Mouse (Mus musculus): ENCODE measurements around the gene Slc44a4. TPM values are rescaled to one million over a fixed set of nuclear protein-coding genes. Genes with fewer than 3 reads are reported as not detected.
"Not testable (repeated sequence)": the region's sequence is repeated elsewhere in the genome, so short reads cannot be mapped to it uniquely, and the experiment has no call there.

Gene Slc44a4
- polyA plus RNA-seq, 1 experiment from 2014 or later, result 0.44 TPM

DNA sequence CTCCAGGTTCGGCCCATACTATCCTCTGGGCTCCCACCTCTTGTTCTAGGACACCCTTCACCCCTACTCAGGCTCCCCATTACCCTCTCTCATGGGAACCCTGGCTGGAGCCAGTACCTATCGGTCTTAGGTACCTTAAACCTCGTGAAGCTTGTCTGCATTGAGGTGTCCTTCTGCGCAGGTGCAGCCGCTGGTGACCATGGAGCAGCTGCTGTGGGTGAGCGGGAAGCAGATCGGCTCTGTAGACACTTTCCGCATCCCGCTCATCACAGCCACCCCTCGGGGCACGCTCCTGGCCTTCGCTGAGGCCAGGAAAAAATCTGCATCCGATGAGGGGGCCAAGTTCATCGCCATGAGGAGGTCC, 17.5 kb downstream of the Slc44a4 start:
- H3K27ac ChIP-seq (replicated peaks), result peak overlapping the region; percentile 85
- H3K36me3 ChIP-seq (replicated peaks), result peaks cover 12% of the 10 kb centered on the region; the same call in 1 of the 2 replicates
- DNase-seq (ENCODE audit: low spot score), result peak; percentile 36
- H3K4me1 ChIP-seq, result peaks cover 37% of the 10 kb centered on the region
- 0 out of 2 replicates have a peak, but pooled peaks cover 4% of the 10 kb centered on the region for H3K27me3 ChIP-seq (replicated peaks; ENCODE audit: low read depth, poor library complexity, severe bottlenecking)
- peak overlapping the region; percentile 82 for H3K4me3 ChIP-seq
- H3K9me3 ChIP-seq, result no peaks in the 10 kb centered on the region
- WGBS, result 15% methylated on average over 14 of the region's 14 CpGs

DNA sequence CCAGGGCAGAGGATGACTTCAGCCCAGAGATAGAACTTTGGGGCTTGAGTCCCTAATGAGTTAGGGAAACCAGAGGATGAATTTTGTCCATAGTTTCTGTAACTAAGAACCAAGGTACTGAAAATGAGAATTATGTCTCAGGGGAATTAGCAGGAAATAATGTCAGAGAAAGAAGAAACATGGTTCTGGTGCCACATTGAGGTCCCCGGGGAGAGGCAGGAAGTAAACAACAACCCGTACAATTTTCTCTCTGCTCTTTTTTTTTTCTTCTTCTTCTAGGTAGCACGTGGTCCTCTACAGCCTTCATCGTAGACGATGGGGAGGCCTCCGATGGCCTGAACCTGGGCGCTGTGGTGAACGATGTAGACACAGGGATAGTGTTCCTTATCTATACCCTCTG, 18.0 kb downstream of the Slc44a4 start:
- 92% methylated on average over 8 of the region's 8 CpGs for WGBS
- no peaks in the 10 kb centered on the region for H3K9me3 ChIP-seq
- H3K36me3 ChIP-seq (replicated peaks), result peaks cover 12% of the 10 kb centered on the region; the same call in 1 of the 2 replicates
- H3K27me3 ChIP-seq (replicated peaks; ENCODE audit: low read depth, poor library complexity, severe bottlenecking), result 0 out of 2 replicates have a peak, but pooled peaks cover 4% of the 10 kb centered on the region
- no peak overlapping the region for H3K27ac ChIP-seq (replicated peaks)
- peak overlapping the region; percentile 82 for H3K4me3 ChIP-seq
- no peak for DNase-seq (ENCODE audit: low spot score)
- peaks cover 37% of the 10 kb centered on the region for H3K4me1 ChIP-seq

DNA sequence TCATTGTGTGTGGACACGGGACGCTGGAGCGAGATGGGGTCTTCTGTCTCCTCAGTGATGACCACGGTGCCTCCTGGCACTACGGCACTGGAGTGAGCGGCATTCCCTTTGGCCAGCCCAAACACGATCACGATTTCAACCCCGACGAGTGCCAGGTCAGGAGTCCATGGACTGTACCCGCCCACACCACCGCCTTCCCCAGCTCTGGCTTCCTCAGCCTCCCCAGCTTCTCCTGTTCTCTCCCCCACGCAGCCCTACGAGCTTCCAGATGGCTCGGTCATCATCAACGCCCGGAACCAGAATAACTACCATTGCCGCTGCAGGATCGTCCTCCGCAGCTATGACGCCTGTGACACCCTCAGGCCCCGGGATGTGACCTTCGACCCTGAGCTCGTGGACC, 19.8 kb downstream of the Slc44a4 start:
- H3K36me3 ChIP-seq (replicated peaks), result peaks cover 12% of the 10 kb centered on the region; the same call in 1 of the 2 replicates
- H3K27me3 ChIP-seq (replicated peaks; ENCODE audit: low read depth, poor library complexity, severe bottlenecking), result 0 out of 2 replicates have a peak, but pooled peaks cover 4% of the 10 kb centered on the region
- peak; percentile 22 for DNase-seq (ENCODE audit: low spot score)
- no peaks in the 10 kb centered on the region for H3K9me3 ChIP-seq
- H3K4me3 ChIP-seq, result peak overlapping the region; percentile 29; the same call in 1 of the 2 replicates
- H3K4me1 ChIP-seq, result peaks cover 37% of the 10 kb centered on the region
- 50% methylated on average over 24 of the region's 24 CpGs for WGBS
- H3K27ac ChIP-seq (replicated peaks), result peak overlapping the region; percentile 63; the same call in 1 of the 2 replicates

DNA sequence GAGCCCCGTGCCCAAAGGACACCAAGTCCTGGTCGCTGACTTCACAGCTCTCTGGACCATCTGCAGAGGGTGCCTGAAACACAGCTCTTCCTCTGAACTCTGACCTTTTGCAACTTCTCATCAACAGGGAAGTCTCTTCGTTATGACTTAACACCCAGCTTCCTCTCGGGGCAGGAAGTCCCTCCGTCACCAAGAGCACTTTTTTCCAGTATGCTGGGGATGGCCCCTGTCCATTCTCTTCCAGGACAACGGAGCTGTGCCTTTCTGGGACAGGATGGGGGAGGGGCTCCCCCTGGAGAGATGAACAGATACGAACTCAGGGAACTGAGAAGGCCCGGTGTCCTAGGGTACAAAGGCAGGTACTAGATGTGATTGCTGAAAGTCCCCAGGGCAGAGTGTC, 20.6 kb downstream of the Slc44a4 start:
- 35% methylated on average over 8 of the region's 8 CpGs for WGBS
- Histone ChIP-seq H3K36me3 (replicated peaks) (peaks cover 12% of the 10 kb centered on the region; the same call in 1 of the 2 replicates), H3K27ac (replicated peaks) (peak overlapping the region; percentile 63), H3K4me1 (peaks cover 37% of the 10 kb centered on the region), H3K27me3 (replicated peaks; ENCODE audit: low read depth, poor library complexity, severe bottlenecking) (0 out of 2 replicates have a peak, but pooled peaks cover 4% of the 10 kb centered on the region), H3K9me3 (no peaks in the 10 kb centered on the region), H3K4me3 (peak overlapping the region; percentile 29; the same call in 1 of the 2 replicates)
- DNase-seq (ENCODE audit: low spot score), result no peak

DNA sequence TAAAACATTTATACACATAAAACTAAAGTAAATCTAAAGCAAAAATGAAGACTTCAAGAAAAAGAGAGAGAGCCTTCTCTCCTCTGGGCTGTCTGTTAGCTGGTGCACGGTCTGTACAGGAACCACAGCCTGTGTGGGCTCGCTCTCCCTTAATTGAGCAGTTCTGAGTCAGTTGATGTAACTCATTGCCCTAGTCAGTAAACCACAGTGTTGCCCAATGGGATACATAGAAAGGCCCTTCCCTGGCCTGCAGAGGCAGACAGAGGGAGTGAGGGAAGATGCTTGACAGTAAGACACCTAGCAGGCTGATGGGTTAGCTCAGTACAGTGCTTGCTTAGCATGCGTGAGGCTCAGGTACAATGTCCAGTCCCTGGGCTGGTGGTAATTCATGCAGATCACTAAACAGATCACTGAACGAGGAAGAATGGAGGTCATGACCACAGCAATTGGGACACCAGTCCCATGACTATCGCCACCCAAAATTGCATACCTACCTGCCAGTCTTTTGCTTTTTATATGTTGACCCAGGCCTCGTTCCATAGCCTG, 23.8 kb downstream of the Slc44a4 start:
- DNase-seq (ENCODE audit: low spot score), result no peak
- Histone ChIP-seq H3K4me3 (no peak overlapping the region), H3K27ac (replicated peaks) (no peak overlapping the region), H3K4me1 (peaks cover 30% of the 10 kb centered on the region), H3K36me3 (replicated peaks) (peaks cover 6% of the 10 kb centered on the region; the same call in 1 of the 2 replicates), H3K27me3 (replicated peaks; ENCODE audit: low read depth, poor library complexity, severe bottlenecking) (no peaks in the 10 kb centered on the region), H3K9me3 (no peaks in the 10 kb centered on the region)
- 88% methylated on average over 6 of the region's 6 CpGs for WGBS

DNA sequence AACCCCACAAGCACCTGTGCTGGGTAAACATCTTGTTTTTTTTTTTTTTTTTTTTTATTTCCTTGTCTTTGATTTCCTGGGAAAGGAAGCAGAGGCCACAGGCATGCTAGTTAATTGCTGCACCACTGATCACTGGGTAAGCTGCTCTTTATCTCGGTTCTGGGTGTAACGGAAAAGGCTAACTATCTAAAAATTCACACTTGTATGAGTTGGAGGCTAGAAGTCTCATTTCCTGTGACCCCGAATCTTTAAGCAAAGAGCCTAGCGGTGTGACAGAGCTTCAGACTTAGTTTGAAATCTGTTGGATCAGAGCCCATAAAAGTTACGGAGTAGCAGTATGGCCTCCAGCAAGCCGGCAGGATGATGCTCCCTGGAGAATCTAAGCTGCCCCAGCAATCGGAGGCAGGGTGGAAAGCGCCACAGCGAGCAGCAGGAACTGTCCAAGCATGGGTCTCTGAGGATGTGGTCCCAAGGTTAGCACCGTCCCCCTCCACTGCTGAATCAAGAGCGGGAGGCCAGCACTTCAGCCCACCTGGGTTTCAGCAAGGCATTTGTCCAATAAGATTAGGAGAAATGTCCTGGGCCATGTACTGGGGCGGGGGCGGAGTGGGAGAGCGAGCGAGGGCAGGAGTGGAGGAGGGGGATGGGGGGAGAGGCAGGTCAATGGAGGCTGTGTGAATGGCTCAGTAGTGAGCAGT, 27.2 kb downstream of the Slc44a4 start:
- Histone ChIP-seq H3K27me3 (replicated peaks; ENCODE audit: low read depth, poor library complexity, severe bottlenecking) (no peaks in the 10 kb centered on the region), H3K4me3 (peak overlapping the region; percentile 52), H3K4me1 (peaks cover 8% of the 10 kb centered on the region), H3K27ac (replicated peaks) (peak overlapping the region; percentile 80), H3K9me3 (no peaks in the 10 kb centered on the region), H3K36me3 (replicated peaks) (no peaks in the 10 kb centered on the region)
- 8% methylated on average over 15 of the region's 15 CpGs for WGBS
- peak; percentile 72 for DNase-seq (ENCODE audit: low spot score)

DNA sequence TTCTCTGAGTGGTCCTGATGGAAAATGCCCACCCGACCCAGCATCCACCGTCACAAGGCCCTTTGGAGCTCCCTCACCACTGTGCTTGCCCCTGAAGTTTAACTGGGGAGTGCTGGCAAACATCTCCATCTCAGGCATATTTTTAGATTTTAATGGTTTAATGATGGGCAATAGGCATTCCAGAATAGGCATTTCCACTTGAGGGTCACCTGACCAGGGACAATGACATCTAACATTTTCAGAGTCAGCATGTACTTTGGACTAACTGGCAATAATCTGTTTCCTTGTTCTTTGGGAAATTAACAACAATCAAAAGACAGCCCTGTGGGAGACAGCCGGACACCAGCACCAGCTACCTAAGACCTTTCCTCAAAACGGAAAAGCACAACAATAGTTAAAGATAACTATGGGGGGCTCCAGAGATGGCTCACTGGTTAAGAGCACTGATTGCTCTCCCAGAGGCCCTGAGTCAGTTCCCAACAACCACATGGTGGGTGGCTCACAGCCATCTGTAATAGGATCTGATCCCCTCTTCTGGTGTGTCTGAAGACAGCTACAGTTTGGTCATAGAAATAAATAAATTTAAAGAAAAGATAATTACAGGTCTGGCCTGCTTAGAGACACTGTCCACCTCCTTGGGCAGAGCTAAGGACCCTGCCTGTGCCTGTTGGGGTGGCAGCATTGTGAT, 29.0 kb downstream of the Slc44a4 start:
- 86% methylated on average over 4 of the region's 4 CpGs for WGBS
- Histone ChIP-seq H3K36me3 (replicated peaks) (no peaks in the 10 kb centered on the region), H3K4me3 (no peak overlapping the region), H3K9me3 (no peaks in the 10 kb centered on the region), H3K27me3 (replicated peaks; ENCODE audit: low read depth, poor library complexity, severe bottlenecking) (no peaks in the 10 kb centered on the region), H3K27ac (replicated peaks) (no peak overlapping the region), H3K4me1 (peaks cover 8% of the 10 kb centered on the region)
- DNase-seq (ENCODE audit: low spot score), result no peak

DNA sequence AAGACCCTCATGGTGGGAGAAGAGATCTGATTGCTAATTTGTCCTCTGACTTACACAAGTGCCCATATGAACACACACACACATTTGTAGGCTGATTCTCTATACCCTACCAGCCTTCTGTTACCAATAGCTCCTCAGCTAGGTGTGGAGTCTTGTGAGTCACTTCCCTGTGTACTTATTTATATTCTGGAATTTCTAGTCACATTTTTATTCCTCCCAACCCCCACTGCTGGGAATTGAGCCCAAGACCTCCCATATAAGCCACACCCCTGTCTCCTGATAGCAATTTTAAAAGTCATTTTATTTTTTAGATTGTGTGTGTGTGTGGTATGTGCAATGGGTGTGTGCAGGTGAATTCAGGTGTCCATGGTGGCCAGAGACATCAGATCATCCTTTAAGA, 30.1 kb downstream of the Slc44a4 start:
- no peaks in the 10 kb centered on the region for H3K9me3 ChIP-seq
- H3K27ac ChIP-seq (replicated peaks), result no peak overlapping the region
- H3K4me1 ChIP-seq, result peaks cover 8% of the 10 kb centered on the region
- H3K27me3 ChIP-seq (replicated peaks; ENCODE audit: low read depth, poor library complexity, severe bottlenecking), result no peaks in the 10 kb centered on the region
- peaks cover 2% of the 10 kb centered on the region for H3K36me3 ChIP-seq (replicated peaks)
- DNase-seq (ENCODE audit: low spot score), result no peak
- no peak overlapping the region for H3K4me3 ChIP-seq

DNA sequence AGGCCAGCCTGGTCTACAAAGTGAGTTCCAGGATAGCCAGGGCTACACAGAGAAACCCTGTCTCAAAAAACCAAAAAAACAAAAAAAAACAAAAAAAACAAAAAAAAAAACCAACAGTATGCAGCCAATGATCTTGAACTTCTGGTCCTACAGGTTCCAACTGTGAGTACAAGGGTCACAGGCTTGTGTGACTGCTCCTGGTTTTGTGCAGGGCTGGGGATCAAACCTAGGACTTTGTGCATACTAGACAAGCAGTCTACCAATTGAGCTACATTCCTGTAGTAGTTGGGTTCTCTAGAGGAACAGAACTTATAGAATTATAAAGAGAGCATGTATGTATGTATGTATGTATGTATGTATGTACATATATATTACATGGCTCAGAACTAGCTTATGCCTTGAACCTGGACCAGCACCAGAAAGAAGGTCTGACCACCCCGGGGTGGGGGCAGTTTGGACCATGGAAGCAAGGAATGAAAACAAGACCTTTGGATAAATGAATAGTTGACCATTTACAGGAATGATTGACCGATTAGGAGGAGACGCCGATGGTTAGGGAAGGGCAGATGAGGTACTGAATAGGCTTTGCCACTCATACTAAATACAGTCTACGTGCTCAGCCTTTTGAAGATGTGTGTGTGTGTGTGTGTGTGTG, 32.3 kb downstream of the Slc44a4 start:
- Histone ChIP-seq H3K4me3 (no peak overlapping the region), H3K9me3 (no peaks in the 10 kb centered on the region), H3K4me1 (peaks cover 13% of the 10 kb centered on the region), H3K36me3 (replicated peaks) (peaks cover 24% of the 10 kb centered on the region), H3K27me3 (replicated peaks; ENCODE audit: low read depth, poor library complexity, severe bottlenecking) (no peaks in the 10 kb centered on the region), H3K27ac (replicated peaks) (no peak overlapping the region)
- 89% methylated on average over 5 of the region's 5 CpGs for WGBS
- no peak for DNase-seq (ENCODE audit: low spot score)

DNA sequence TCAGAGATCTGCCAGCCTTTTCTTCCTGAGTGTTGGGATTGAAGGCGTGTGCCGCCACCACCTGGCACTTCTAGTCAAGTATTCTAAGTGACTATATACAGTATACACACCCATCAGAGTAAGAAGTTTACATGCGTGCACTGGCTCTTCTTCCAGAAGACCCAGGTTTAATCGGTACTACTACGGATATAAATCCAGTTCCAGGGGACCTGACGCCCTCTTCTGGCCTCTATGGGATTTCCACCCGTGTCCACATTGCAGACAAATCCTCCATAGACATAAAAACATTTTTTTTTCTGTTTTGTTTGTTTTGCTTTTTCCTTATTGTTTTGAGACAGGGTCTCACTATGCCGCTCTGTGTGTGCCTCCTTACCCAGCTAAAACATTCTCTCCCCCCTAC, 33.3 kb downstream of the Slc44a4 start:
- H3K9me3 ChIP-seq, result no peaks in the 10 kb centered on the region
- no peak overlapping the region for H3K27ac ChIP-seq (replicated peaks)
- H3K4me1 ChIP-seq, result peaks cover 9% of the 10 kb centered on the region
- H3K36me3 ChIP-seq (replicated peaks), result peaks cover 26% of the 10 kb centered on the region
- 30% methylated on average over 8 of the region's 8 CpGs for WGBS
- H3K27me3 ChIP-seq (replicated peaks; ENCODE audit: low read depth, poor library complexity, severe bottlenecking), result no peaks in the 10 kb centered on the region
- 0 out of 2 replicates have a peak overlapping the region, but pooled peaks have one; percentile 21 for H3K4me3 ChIP-seq
- DNase-seq (ENCODE audit: low spot score), result peak; percentile 62

DNA sequence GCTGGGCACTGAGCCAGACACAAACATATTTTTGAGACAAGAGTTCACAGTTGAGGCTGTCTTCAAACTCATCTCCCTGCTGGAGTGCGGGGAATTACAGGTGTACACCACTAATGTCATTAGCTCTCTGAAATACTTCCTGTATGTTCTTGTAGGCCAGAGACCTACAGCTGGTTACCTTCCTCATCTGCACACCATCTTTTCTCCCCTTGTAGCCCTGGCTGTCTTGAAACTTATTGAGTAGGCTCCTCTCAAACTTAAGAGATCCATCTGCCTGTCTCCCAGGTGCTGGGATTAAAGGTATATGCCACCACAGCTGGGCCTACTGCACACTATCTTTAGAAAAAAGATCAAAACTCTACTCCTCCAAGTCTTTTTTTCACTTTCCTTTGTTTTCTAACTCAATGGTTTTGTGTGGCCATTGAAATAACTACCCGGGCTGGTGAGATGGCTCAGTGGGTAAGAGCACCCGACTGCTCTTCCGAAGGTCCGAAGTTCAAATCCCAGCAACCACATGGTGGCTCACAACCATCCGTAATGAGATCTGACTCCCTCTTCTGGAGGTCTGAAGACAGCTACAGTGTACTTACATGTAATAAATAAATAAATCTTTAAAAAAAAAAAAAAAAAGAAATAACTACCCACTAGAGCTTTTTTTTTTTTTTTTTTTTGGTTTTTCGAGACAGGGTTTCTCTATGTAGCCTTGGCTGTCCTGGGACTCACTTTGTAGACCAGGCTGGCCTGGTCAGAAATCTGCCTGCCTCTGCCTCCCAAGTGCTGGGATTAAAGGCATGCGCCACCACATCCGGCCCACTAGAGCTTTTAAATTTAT, 34.7 kb downstream of the Slc44a4 start:
- peak overlapping the region; percentile 82; the same call in 1 of the 2 replicates for H3K4me3 ChIP-seq

More for the DNA sequence above, 34.7 kb downstream of the Slc44a4 start:
- H3K27me3 ChIP-seq (replicated peaks; ENCODE audit: low read depth, poor library complexity, severe bottlenecking); H3K4me1 ChIP-seq; H3K27ac ChIP-seq (replicated peaks); H3K9me3 ChIP-seq: not testable (repeated sequence)
- WGBS, result 67% methylated on average over 9 of the region's 9 CpGs
- peaks cover 26% of the 10 kb centered on the region for H3K36me3 ChIP-seq (replicated peaks)
- DNase-seq (ENCODE audit: low spot score), result peak; percentile 23

All from embryonic facial prominence, embryonic 10.5 days (tissue).